Mouse (Mus musculus): Measurements from ENCODE around the gene Whamm.

Gene Whamm

GRCm38 (mm10) chr7:81596086-81596485 is 25.0 kb downstream of the Whamm start:
- no peak for DNase-seq (ENCODE audit: low spot score)

DNA sequence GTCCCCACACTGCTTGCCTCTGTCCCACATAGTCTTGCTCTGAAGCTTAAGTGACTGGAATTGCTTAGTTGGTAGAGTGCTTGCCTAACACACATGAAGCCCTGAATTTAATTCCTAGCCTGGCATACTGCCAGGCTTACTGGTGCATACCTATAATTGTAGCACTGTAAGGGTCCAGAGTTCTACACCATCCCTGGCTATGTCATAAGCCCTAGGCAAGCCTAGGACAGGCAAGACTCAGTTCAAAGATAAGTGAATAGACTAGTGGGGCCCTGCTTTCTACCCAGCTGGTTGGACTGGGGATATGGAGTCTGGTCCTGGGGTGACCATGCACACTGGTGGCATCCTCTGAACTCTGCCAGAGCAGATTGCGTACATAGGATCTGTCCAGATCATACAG is 26.6 kb downstream of the Whamm start:
- DNase-seq (ENCODE audit: low spot score) = no peak

DNA sequence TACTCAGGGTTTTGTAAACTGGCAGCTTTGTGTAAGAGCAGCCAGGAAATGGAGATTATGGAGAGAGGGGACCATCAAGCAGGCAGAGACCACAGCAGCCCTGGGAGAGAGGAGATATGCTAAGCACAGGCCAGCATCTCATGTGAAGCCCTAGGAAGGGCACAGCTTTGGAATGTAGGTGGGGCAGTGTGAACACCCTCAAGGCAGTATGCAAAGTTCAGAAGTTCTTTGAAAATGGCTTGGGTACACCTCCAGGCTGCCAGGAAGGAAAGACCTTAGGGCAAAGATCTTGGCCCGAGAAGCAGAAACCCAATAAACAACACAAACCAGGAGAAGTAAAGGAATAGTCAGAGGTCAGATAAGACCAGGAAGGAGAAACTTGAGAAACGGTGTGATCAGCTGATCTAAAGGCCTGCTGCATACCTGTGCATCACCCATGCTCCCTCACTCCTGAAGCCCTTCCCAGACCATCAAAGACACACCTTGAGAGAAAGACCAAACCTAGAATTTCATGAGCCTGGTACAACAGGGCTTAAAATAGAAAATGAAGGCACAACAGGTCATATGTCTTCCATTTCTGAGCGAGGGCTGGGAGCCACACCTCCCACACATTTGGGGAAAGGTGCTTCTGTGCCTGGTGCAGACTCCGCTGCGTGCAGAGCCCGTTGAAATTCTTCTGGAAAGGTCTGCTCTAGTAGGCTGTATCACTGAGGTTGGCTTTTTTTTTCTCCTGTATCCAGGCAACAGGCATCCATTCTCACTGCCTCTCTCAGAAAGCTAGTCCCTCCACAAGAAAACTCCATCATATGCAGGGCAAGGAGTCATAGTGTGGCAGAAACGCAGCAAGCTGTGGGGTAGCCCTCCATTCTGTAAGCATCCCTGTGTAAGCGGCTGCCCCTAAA is 28.6 kb downstream of the Whamm start:
- DNase-seq (ENCODE audit: low spot score) = no peak

DNA sequence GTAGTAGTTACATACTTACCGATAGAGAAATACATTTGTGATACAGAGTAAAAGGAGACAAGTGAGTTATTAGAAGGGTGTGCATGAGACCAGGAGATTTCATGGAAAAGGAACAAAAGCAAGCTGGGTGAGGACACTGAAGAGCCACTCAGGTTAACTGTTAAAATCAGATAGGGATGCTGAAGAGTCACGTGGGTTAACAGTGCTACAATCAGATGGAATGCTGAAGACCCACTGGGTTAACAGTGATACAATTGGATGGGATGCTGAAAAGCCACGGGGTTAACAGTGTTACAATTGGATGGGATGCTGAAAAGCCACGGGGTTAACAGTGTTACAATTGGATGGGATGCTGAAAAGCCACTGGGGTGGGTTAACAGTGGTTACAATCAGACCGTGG is 33.9 kb downstream of the Whamm start:
- no peak for DNase-seq (ENCODE audit: low spot score)

- DNase-seq (ENCODE audit: low spot score) = no peak
Observed at GRCm38 (mm10) chr7:81605489-81605888, 34.4 kb downstream of the Whamm start.

GRCm38 (mm10) chr7:81606452-81606851 is 35.4 kb downstream of the Whamm start:
- DNase-seq (ENCODE audit: low spot score) = no peak

- DNase-seq (ENCODE audit: low spot score) = no peak
Observed at GRCm38 (mm10) chr7:81610125-81610524, 39.1 kb downstream of the Whamm start.

GRCm38 (mm10) chr7:81612856-81613635 is 42.0 kb downstream of the Whamm start:
- no peak for DNase-seq (ENCODE audit: low spot score)

- DNase-seq (ENCODE audit: low spot score) = no peak
Observed at GRCm38 (mm10) chr7:81615031-81615430, 44.0 kb downstream of the Whamm start.

- no peak for DNase-seq (ENCODE audit: low spot score)
Observed at GRCm38 (mm10) chr7:81622793-81623192, 51.7 kb downstream of the Whamm start.

DNA sequence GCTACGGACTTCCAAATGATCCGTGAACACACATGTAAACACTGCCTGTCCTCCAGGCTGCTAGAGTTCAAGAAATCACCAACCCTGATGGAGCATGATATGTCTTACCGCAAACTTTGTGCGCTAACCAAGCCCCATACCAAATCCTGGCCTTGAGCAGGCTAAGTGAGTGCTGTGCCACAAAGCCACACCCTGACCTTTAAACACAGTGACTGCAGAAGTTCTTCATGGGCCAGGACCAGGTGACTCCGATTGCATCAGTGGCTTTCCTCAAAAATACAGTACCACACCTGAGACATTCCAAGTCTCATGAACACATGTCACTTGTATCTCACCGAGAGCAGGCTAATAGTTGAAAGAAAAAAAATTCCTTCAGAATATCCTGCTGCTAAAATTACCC is 52.7 kb downstream of the Whamm start:
- no peak for DNase-seq (ENCODE audit: low spot score)

GRCm38 (mm10) chr7:81626460-81626859 is 55.4 kb downstream of the Whamm start:
- DNase-seq (ENCODE audit: low spot score) = no peak

- no peak for DNase-seq (ENCODE audit: low spot score)
Observed at GRCm38 (mm10) chr7:81631261-81631660, 60.2 kb downstream of the Whamm start.

DNA sequence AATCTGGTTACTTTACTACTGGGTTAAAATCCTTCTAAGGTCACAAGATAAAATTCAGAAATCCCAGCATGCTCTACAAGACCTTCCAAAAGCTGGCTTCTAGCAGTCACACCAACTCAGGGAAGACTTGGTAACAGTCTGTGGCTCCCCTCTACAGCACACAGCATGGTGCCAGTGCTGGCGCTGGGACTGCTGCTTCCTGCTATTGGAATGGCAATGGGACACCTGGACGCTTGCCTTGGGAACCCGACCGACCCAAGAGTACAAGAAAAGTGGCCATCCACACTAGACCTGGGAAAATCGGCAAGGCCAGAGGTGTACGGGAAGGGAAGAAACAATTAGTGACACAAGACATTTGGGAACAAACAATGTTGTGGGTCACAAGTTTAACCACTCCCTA is 61.5 kb downstream of the Whamm start:
- no peak for DNase-seq (ENCODE audit: low spot score)

DNA sequence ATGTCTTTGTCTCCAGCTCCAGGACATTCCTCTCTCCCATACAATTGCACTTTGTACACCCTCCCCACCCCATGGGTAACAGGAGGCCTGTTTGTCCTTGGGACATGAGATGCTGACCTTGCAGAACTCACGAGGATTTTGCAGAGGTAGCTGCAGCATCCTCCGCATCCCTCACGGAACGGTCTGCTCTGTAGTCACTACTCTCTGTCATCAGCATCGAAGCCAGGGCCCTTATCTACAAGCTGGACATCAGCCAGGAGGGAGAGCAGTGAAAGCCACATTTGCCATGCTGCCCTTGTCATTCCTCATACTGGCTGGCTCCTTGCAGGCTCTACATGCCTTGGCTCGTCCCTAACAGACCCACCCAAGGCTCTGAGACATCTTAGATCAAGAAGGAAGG is 70.0 kb downstream of the Whamm start:
- DNase-seq (ENCODE audit: low spot score) = no peak

DNA sequence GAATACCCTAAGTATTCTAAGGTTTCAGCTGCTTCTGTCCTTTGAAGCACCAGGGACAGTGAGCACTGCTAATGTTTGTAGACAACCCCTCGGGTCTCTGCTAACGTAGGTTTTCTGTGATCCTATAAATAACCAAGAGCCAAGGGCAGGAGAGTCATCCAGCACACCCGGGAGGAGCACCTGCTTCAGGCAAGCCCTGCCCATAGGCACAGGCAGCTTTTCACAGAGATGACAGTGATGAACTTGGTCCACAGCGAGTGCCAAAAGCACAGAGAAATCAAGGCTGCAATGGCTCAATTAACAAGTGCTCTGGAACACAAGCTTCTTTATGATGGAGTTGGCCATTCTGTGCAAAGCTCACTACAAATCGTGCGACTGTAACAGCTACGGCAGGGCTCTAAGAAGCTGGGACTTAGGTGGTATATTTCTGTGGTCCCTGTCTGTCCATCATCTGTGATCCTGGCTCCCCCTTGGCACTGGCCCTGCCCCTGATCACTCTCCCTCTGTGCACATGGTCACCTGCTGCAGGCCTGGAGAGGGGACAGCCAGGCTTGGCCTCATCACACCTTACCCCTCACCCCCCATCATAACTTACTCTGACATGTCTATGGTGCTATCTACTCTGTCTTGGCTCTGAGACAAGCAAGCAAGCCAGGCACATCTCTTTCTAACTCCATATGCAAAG is 73.6 kb downstream of the Whamm start:
- DNase-seq (ENCODE audit: low spot score) = no peak
